Mouse (Mus musculus): ENCODE data around the gene Afm. TPM values are rescaled to one million over a fixed set of nuclear protein-coding genes. Genes with fewer than 3 reads are reported as not detected.
A peak's percentile ranks its signal among the peaks of the same experiment; 100 is the strongest.

Gene Afm
- total RNA-seq, 2 experiments from 2014 or later: not detected

- peak; percentile 4 to 25 for DNase-seq (ENCODE audit: low spot score in 2 of 2)
- intact Hi-C loops (cut with DNase I): no loop called here
Observed at GRCm38 (mm10) chr5:90512288-90512955, 6.3 kb upstream of the Afm start.

DNA sequence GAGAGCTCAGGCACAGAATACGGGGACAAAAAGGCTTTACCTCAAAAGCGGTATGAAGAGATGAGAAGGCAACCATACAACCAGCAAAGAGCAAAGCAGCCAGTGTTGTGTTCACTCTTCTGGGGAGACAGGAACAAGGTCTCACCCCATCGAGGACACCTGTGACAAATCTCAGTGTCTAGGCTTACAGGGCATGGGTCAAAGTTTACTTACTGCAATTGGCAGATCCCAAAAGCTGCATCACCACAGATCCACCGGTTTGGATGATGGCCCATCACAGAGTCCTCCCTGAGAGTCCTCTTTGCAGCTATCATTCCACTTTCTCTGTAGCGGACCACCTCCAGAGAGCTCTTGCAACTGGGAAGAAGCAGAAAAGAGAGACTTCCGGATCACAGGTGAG, 3.2 kb upstream of the Afm start:
- intact Hi-C loops (cut with DNase I): no loop called here
- DNase-seq (ENCODE audit: low spot score in 2 of 2): no peak

- DNase-seq (ENCODE audit: low spot score in 2 of 2): no peak
- intact Hi-C loops (cut with DNase I): no loop called here
Observed at GRCm38 (mm10) chr5:90551191-90551590, 32.5 kb downstream of the Afm start.

- intact Hi-C loops (cut with DNase I): no loop called here
- no peak for DNase-seq (ENCODE audit: low spot score in 2 of 2)
Observed at GRCm38 (mm10) chr5:90556052-90556451, 37.3 kb downstream of the Afm start.

DNA sequence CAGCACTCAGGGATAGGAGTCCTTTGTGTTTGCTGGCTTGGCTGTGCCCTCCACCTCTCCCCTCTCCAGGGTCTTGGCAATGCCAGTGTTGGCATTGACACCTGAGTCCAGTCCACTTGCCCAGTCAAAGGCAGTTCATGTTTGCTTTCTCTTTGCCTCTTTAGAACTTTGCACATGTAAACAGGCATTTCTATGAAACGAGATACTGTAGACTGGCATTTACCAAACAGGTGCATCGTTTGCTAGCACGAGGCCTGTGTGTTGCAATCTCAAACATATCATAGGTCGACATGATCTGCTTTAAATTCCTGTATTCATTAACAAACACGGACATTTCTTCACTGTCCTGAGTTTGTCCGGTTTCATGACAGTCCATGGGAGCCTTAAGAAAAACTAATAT, 42.0 kb downstream of the Afm start, which contains the start of gene 5830473C10Rik:
Gene 5830473C10Rik (plus strand): TSS at position 365 of the 400 bp plus-strand sequence.
- DNase-seq (ENCODE audit: low spot score in 2 of 2): no peak
- intact Hi-C loops (cut with DNase I): no loop called here

DNA sequence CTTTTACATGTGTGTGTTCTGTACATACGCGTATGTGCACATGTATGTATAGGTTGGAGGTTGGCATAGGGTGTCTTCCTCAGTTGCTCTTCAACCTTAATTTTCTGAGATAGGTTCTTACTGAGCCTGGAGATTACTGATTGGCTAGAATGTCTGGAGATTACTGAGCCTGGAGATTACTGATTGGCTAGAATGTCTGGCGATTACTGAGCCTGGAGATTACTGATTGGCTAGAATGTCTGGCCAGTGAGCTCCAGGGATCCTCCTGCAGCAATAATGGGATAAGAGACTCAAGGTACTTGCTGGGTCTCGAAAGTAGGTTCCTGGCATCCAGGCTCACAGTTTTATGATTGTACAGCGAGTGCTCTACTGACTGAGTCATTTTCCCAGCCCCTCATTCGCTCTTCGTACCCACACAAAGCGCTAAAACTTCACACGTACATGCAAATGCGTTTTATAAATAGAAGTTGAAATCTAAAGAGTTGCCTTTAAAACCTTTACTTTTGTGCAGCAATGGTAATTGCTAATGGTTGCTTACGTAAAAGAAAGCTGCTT, 43.1 kb downstream of the Afm start:
- peak; percentile 40 to 89 for DNase-seq (ENCODE audit: low spot score in 2 of 2)
- intact Hi-C loops (cut with DNase I): no loop called here

DNA sequence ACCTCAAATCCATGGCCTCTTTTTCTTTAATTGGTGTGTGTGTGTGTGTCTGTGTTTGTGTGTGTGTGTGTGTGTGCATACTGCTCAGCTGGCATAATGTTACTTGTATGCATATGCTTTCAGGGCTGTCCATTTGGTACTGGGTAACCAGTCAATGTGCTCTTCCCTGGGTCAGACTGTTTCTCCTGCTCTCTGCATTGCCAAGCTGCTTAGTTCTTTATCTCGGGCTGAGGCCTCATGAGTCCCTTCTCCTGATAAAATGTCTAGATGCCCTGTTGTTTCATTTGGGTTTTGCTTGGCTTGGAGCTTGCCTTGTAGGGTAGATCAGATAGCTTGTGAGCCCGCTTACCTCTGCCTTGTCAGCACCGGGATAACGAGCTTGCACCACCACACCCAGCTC, 44.1 kb downstream of the Afm start:
- intact Hi-C loops (cut with DNase I): no loop called here
- no peak for DNase-seq (ENCODE audit: low spot score in 2 of 2)

- DNase-seq (ENCODE audit: low spot score in 2 of 2): peak in 1 of 2 experiments; percentile 69
Observed at GRCm38 (mm10) chr5:90564161-90564560, 45.4 kb downstream of the Afm start.

GRCm38 (mm10) chr5:90565205-90565604, 46.5 kb downstream of the Afm start:
- intact Hi-C loops (cut with DNase I): no loop called here
- peak in 1 of 2 experiments; percentile 50 for DNase-seq (ENCODE audit: low spot score in 2 of 2)

More at GRCm38 (mm10) chr5:90564161-90564560, 45.4 kb downstream of the Afm start:
- intact Hi-C loops (cut with DNase I): no loop called here

DNA sequence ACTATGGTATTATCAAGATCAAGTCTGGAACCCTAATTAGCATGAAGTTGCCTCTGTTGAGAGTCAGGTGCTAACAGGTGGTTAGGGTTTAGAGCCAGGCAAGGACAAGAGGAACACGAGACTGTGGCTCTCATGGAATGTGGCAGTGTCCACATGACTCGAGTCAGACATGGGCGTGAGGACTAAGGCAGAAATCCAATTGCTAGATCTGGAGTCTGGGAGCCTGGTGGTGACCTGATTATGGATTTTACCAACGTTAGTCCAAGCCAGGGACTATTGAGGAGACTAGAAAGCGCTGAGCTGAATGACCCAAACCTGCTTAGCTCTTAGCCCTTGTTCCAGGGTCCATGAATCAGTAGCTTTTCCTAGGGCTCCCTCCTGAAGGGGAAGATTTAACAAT, 49.1 kb downstream of the Afm start:
- intact Hi-C loops (cut with DNase I): no loop called here
- DNase-seq (ENCODE audit: low spot score in 2 of 2): no peak

- DNase-seq (ENCODE audit: low spot score in 2 of 2): no peak
- intact Hi-C loops (cut with DNase I): no loop called here
Observed at GRCm38 (mm10) chr5:90568338-90568737, 49.6 kb downstream of the Afm start.

DNA sequence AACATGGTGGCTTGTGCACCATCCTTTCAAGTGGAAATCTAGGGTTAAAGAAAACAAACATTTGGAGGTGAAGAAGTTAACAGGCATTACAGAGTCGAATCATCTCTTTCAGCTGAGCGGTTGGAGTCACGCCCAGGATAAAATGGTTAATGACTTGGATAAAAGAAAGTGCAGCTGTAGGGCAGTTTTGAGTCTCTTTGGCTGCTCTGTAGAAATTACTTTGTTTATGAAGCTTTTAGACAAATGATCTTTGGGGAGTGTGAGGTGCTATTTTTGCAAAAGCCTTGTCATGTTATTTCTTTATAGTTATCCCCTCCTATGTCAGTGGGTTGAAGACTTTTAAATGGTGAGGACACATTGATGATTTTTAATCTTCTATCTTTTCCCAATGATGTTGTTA, 52.5 kb downstream of the Afm start:
- intact Hi-C loops (cut with DNase I): no loop called here

GRCm38 (mm10) chr5:90577751-90578150, 59.0 kb downstream of the Afm start:
- intact Hi-C loops (cut with DNase I): no loop called here
- no peak for DNase-seq (ENCODE audit: low spot score in 2 of 2)

More for the DNA sequence above, 52.5 kb downstream of the Afm start:
- DNase-seq (ENCODE audit: low spot score in 2 of 2): no peak

DNA sequence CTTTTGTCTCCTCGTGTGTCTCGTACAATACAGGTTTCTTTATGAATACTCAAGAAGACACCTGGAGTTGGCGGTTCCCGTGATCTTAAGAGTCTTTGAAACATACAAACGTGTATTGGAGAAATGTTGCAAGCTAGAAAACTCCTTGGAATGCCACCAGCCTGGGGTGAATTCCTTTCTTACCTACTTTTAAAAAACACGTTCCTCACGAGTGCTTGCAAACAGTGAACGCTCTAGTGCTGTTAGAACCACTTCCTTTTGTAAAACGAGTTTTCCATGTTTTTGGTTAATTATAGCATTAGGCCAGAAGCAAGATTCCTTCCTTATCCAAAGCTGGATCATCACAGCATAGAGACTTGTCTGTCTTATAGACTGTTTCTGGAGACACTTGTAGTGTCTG, 60.8 kb downstream of the Afm start:
- intact Hi-C loops (cut with DNase I): no loop called here
- DNase-seq (ENCODE audit: low spot score in 2 of 2): no peak

- no peak for DNase-seq (ENCODE audit: low spot score in 2 of 2)
- intact Hi-C loops (cut with DNase I): loop anchor here (5.0 kb wide), 1 partner anchor 360 kb away; the partner anchor contains the start of gene Cox18
Observed at GRCm38 (mm10) chr5:90582179-90582578, 63.4 kb downstream of the Afm start.

DNA sequence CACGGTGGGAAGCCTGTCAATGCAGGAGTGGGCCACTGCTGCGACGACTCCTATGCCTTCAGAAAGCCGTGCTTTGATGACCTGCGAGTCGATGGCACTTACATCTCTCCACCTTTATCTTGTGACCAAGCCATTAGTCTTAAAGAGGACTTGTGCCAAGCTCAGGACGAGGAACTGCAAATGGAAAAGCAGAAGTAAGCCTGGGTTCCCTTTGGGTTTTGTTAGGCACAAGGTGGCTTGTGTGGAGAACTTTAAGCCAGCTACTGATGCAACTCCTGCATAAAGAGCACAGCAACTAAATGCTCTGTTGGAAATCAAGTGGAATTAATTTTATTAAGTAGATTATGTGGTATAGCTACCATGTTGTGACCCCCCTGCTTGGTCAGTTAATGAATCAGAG, 66.1 kb downstream of the Afm start:
- intact Hi-C loops (cut with DNase I): loop anchor here (5.0 kb wide), 2 partner anchors 82 to 362 kb away; partner anchors contain the start of gene Cox18
- no peak for DNase-seq (ENCODE audit: low spot score in 2 of 2)

GRCm38 (mm10) chr5:90586511-90586910, 67.8 kb downstream of the Afm start:
- no peak for DNase-seq (ENCODE audit: low spot score in 2 of 2)

DNA sequence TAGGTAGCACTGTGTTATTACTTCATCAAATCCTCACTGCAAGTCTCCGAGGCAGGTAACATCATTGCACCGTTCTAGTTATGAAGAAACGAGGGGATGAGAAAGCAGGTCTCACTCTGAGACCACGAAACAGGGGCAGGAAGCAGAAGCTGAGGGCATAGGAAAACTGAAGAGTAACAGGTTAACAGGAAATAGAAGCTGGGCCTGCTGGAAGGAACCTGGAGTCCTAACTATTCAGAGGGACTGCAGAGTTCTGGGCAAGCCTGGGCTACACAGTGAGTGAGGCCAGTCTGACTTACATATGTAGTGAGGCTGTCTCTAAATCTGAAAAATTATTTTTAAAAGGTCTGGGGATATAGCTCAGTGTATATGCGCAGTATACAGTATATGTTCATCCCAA, 69.4 kb downstream of the Afm start:
- no peak for DNase-seq (ENCODE audit: low spot score in 2 of 2)
- intact Hi-C loops (cut with DNase I): loop anchor here (2.0 to 5.0 kb wide), 2 partner anchors 86 to 183 kb away; no protein-coding TSS in a partner anchor

More at GRCm38 (mm10) chr5:90586511-90586910, 67.8 kb downstream of the Afm start:
- intact Hi-C loops (cut with DNase I): loop anchor here (5.0 kb wide), 1 partner anchor 84 kb away; no protein-coding TSS in a partner anchor

DNA sequence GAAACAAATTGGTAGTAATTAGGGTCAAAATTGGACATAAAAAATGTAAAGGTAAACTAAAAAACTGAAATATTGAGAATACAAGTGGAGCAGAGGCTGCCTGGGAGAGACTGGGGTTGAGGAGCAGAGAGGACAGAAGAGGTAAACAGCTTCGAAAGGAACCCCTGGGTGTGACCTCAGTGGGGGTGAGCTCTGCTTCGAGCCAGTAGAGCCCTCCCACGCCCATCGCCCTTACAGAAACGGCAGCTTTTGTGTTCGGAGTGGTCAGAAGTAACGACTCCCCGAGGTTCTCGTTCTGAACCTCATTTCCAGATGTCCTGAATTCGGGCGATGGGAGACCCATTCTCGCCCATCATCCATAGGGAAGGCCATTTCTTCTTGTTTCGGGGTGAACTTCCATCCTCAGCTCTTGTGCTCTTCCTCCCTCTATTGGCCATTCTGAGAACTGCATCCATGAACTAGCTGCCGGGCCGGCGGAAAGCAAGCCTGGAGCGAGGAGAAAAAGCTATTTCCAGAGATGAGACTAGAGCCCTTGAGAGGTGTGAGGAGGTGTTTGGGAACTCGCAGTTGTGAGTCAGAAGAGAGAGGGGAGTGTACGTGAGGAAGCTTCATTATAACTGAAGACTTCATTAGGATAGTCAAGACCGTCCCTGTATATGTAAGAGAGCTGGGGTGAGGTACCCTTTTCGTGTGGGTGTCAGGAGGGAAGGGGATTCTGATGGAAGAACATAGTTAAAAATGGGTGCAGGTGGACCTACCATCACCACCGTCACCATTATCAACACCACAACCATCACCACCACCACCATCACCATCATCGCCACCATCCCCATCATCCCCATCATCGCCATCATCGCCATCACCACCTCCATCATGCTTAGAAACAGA, 70.2 kb downstream of the Afm start:
- DNase-seq (ENCODE audit: low spot score in 2 of 2): peak; percentile 89 to 96
- intact Hi-C loops (cut with DNase I): loop anchor here (2.0 to 5.0 kb wide), 2 partner anchors 87 to 184 kb away; no protein-coding TSS in a partner anchor

GRCm38 (mm10) chr5:90590676-90591075, 71.9 kb downstream of the Afm start:
- intact Hi-C loops (cut with DNase I): no loop called here
- DNase-seq (ENCODE audit: low spot score in 2 of 2): no peak

All from left cerebral cortex, postnatal 25 days (tissue).